Mouse (Mus musculus) spleen, adult 2 months (tissue): ENCODE measurements around the gene Ctc1. TPM values are rescaled to one million over a fixed set of nuclear protein-coding genes. Genes with fewer than 3 reads are reported as not detected.

Experiments used
- DNase-seq, 2 experiments: peaks; one replicate each; pipeline versions ENCODE4 v3.0.0 to v3.0.0-alpha.2; 2012 to 2021; ENCODE audit warnings: low spot score in 2 of 2, low read depth in 1 of 2
- H3K27ac ChIP-seq: fragments of 200-500 bp; 2 replicates; pipeline ENCODE4 v1.5.1; 2012; ENCODE audit warnings: low read length, inconsistent platforms; ENCODE audit not compliant: insufficient read depth
- H3K27me3 ChIP-seq: fragments of 200-500 bp; 2 replicates; pipeline ENCODE4 v1.6.1; 2012; ENCODE audit warnings: mild to moderate bottlenecking, moderate library complexity, low read length, inconsistent platforms; ENCODE audit not compliant: control insufficient read depth, insufficient read depth
- H3K36me3 ChIP-seq: fragments of 200-500 bp; 2 replicates; pipeline ENCODE4 v1.6.1; 2012; ENCODE audit warnings: mild to moderate bottlenecking, low read length, inconsistent platforms; ENCODE audit not compliant: control insufficient read depth, insufficient read depth
- H3K4me1 ChIP-seq: fragments of 200-500 bp; 2 replicates; pipeline ENCODE4 v1.6.1; 2011; ENCODE audit warnings: inconsistent platforms; ENCODE audit not compliant: control insufficient read depth, insufficient read depth, insufficient read length
- H3K4me3 ChIP-seq: fragments of 200-500 bp; 2 replicates; pipeline ENCODE4 v1.5.1; 2011; ENCODE audit warnings: mild to moderate bottlenecking, inconsistent platforms; ENCODE audit not compliant: insufficient read depth, insufficient read length; ENCODE audit errors: extremely low read depth
- CTCF ChIP-seq: fragments of 200-500 bp; IDR thresholded peaks from 2 replicates; pipeline ENCODE4 v1.5.1; 2011; ENCODE audit warnings: mild to moderate bottlenecking, inconsistent platforms; ENCODE audit not compliant: insufficient read depth, insufficient read length, insufficient replicate concordance; ENCODE audit errors: extremely low read depth
- POLR2A ChIP-seq: fragments of 200-500 bp; IDR thresholded peaks from 2 replicates; pipeline ENCODE4 v1.6.1; 2011; ENCODE audit warnings: low read depth, low read length, inconsistent platforms
- WGBS: fragments of 180-500 bp; shearing (Covaris S2); methylation state at CpG from one replicate; pipeline ENCODE4 v1.1.7; 2018; 5-methylcytosine and 5-hydroxymethylcytosine counted together
- polyA plus RNA-seq: library from polyadenylated mRNA; depleted of rRNA; stranded (reverse); fragments of >200 nt; gene quantifications from 2 replicates; pipeline ENCODE4 v1.2.3, GENCODE M21; 2012

Gene Ctc1
- polyA plus RNA-seq, 1 experiment, result 27.2 TPM

GRCm38 (mm10) chr11:69059357-69059974 is 43.8 kb downstream of the Ctc1 start, which contains the start of gene Borcs6:
TSS of gene Borcs6 (plus strand) at chr11:69059717.
- no peaks in the 10 kb centered on the region for H3K27me3 ChIP-seq
- no peaks in the 10 kb centered on the region for H3K36me3 ChIP-seq
- H3K4me3 ChIP-seq, result peak within 1 kb of the TSS; percentile 92
- TF ChIP-seq POLR2A, result peak; percentile 62
- TF ChIP-seq CTCF, result no peak
- DNase-seq, result peak; percentile 93
- peaks cover 8% of the 10 kb centered on the region for H3K4me1 ChIP-seq
- H3K27ac ChIP-seq, result peak within 1 kb of the TSS; percentile 88
- under 1% methylated on average over 61 of the region's 64 CpGs for WGBS

- peak in 1 of 2 experiments; percentile 50 for DNase-seq
- H3K27me3 ChIP-seq, result no peaks in the 10 kb centered on the region
- under 1% methylated on average over 48 of the region's 49 CpGs for WGBS
- peaks cover 8% of the 10 kb centered on the region for H3K4me1 ChIP-seq
- H3K27ac ChIP-seq, result peak overlapping the region; percentile 88
- TF ChIP-seq POLR2A (no peak), CTCF (no peak)
- peak overlapping the region; percentile 92 for H3K4me3 ChIP-seq
- H3K36me3 ChIP-seq, result no peaks in the 10 kb centered on the region
Measured at GRCm38 (mm10) chr11:69059975-69060411, 44.3 kb downstream of the Ctc1 start.

- 9% methylated on average over 40 of the region's 40 CpGs for WGBS
Measured at GRCm38 (mm10) chr11:69060448-69061254, 44.9 kb downstream of the Ctc1 start.

GRCm38 (mm10) chr11:69061255-69061912 is 45.7 kb downstream of the Ctc1 start:
- Histone ChIP-seq H3K27ac (no peak overlapping the region), H3K4me1 (peaks cover 10% of the 10 kb centered on the region), H3K4me3 (peak overlapping the region; percentile 0; the same call in 1 of the 2 replicates), H3K36me3 (no peaks in the 10 kb centered on the region), H3K27me3 (no peaks in the 10 kb centered on the region)
- WGBS, result 76% methylated on average over 17 of the region's 17 CpGs
- DNase-seq, result no peak
- TF ChIP-seq POLR2A (no peak), CTCF (no peak)

More at GRCm38 (mm10) chr11:69060448-69061254, 44.9 kb downstream of the Ctc1 start:
- DNase-seq, result no peak
- Histone ChIP-seq H3K4me3 (peak overlapping the region; percentile 92), H3K27ac (peak overlapping the region; percentile 88), H3K27me3 (no peaks in the 10 kb centered on the region), H3K36me3 (no peaks in the 10 kb centered on the region), H3K4me1 (peaks cover 8% of the 10 kb centered on the region)
- TF ChIP-seq POLR2A (no peak), CTCF (no peak)

GRCm38 (mm10) chr11:69062194-69062760 is 46.6 kb downstream of the Ctc1 start:
- H3K4me1 ChIP-seq, result peaks cover 10% of the 10 kb centered on the region
- H3K27me3 ChIP-seq, result no peaks in the 10 kb centered on the region
- 2% methylated on average over 17 of the region's 17 CpGs for WGBS
- peak overlapping the region; percentile 7; the same call in 1 of the 2 replicates for H3K4me3 ChIP-seq
- no peaks in the 10 kb centered on the region for H3K36me3 ChIP-seq
- no peak for TF ChIP-seq CTCF
- DNase-seq, result peak in 1 of 2 experiments; percentile 74
- no peak overlapping the region; the same call in 1 of the 2 replicates for H3K27ac ChIP-seq

GRCm38 (mm10) chr11:69062761-69063224 is 47.1 kb downstream of the Ctc1 start:
- WGBS, result under 1% methylated on average over 19 of the region's 19 CpGs
- Histone ChIP-seq H3K27me3 (no peaks in the 10 kb centered on the region), H3K36me3 (no peaks in the 10 kb centered on the region), H3K27ac (peak overlapping the region; percentile 67), H3K4me1 (peaks cover 10% of the 10 kb centered on the region), H3K4me3 (peak overlapping the region; percentile 82)
- no peak for TF ChIP-seq POLR2A
- DNase-seq, result peak; percentile 86 to 89
